Mouse (Mus musculus) lung, embryonic 14.5 days (tissue): Measurements from ENCODE around the gene Map1b. TPM values are rescaled to one million over a fixed set of nuclear protein-coding genes. Genes with fewer than 3 reads are reported as not detected.

Experiments
- ATAC-seq: fragments of 200-750 bp; cut with Nextera tagmentation; 2 replicates; pipeline ENCODE4 v1.8.0; 2017; ENCODE audit warnings: mild to moderate bottlenecking, moderate TSS enrichment, moderate library complexity; ENCODE audit not compliant: insufficient read depth
- DNase-seq: peaks from one replicate; pipeline ENCODE4 v3.0.0-alpha.2; 2015
- H3K27ac ChIP-seq: fragments of 300-500 bp; sonication (generic); 2 replicates; pipeline ENCODE4 v1.5.1; 2014; ENCODE audit warnings: low read depth, mild to moderate bottlenecking, moderate library complexity
- H3K27me3 ChIP-seq: fragments of 300-500 bp; sonication (generic); 2 replicates; pipeline ENCODE4 v1.6.1; 2014; ENCODE audit warnings: low read length, control low read depth; ENCODE audit not compliant: insufficient read depth
- H3K36me3 ChIP-seq: fragments of 300-500 bp; sonication (generic); 2 replicates; pipeline ENCODE4 v1.6.1; 2014; ENCODE audit warnings: control low read depth; ENCODE audit not compliant: insufficient read depth
- H3K4me1 ChIP-seq: fragments of 300-500 bp; sonication (generic); 2 replicates; pipeline ENCODE4 v1.6.1; 2014; ENCODE audit warnings: antibody characterized with exemption, control low read depth; ENCODE audit not compliant: insufficient read depth
- H3K4me2 ChIP-seq: fragments of 300-500 bp; sonication (generic); 2 replicates; pipeline ENCODE4 v1.6.1; 2014; ENCODE audit warnings: mild to moderate bottlenecking
- H3K4me3 ChIP-seq: fragments of 300-500 bp; sonication (generic); 2 replicates; pipeline ENCODE4 v1.5.1; 2014; ENCODE audit warnings: low read depth, low read length
- H3K9ac ChIP-seq: fragments of 300-500 bp; sonication (generic); 2 replicates; pipeline ENCODE4 v1.6.1; 2014
- H3K9me3 ChIP-seq: fragments of 300-500 bp; sonication (generic); 2 replicates; pipeline ENCODE4 v1.6.1; 2016; ENCODE audit warnings: low read depth, low read length, control low read depth
- CTCF ChIP-seq: IDR thresholded peaks from 2 replicates; pipeline ENCODE4 v1.5.1; 2016; ENCODE audit warnings: antibody characterized with exemption, low read depth
- WGBS: fragments of 180-500 bp; shearing (Covaris S2); extraction: QIAGEN DNeasy Blood & Tissue Kit; methylation state at CpG from one replicate; pipeline ENCODE4 v1.1.7; 2014; 5-methylcytosine and 5-hydroxymethylcytosine counted together
- polyA plus RNA-seq: library from polyadenylated mRNA; unstranded; fragments of >200 nt; fragmentation: Nextera tagmentation; extraction: Ambion mirVana; gene quantifications from 2 replicates; pipeline ENCODE4 v1.2.1, GENCODE M21; 2014

Gene Map1b
- polyA plus RNA-seq, 1 experiment from 2014 or later = 73.3 TPM

- Histone ChIP-seq H3K4me1 (no peaks in the 10 kb centered on the region), H3K9ac (no peak overlapping the region), H3K9me3 (no peaks in the 10 kb centered on the region), H3K27me3 (no peaks in the 10 kb centered on the region), H3K36me3 (no peaks in the 10 kb centered on the region), H3K27ac (no peak overlapping the region), H3K4me3 (no peak overlapping the region), H3K4me2 (no peak overlapping the region)
- no peak for ATAC-seq
- no peak for DNase-seq
- WGBS = 67% methylated on average over 3 of the region's 3 CpGs
- peak; percentile 35 for TF ChIP-seq CTCF
These were observed 121.6 kb downstream of the Map1b start for GRCm38 (mm10) chr13:99394694-99395093.

- Histone ChIP-seq H3K4me2 (no peak overlapping the region), H3K27me3 (no peaks in the 10 kb centered on the region), H3K9me3 (no peaks in the 10 kb centered on the region), H3K36me3 (no peaks in the 10 kb centered on the region), H3K4me3 (no peak overlapping the region), H3K27ac (no peak overlapping the region), H3K9ac (no peak overlapping the region), H3K4me1 (no peaks in the 10 kb centered on the region)
- whole genome bisulfite sequencing = 81% methylated on average over 3 of the region's 3 CpGs
- ATAC-seq (no peak), DNase-seq (no peak)
- TF ChIP-seq CTCF = no peak
These were observed 123.2 kb downstream of the Map1b start for GRCm38 (mm10) chr13:99393128-99393527.

GRCm38 (mm10) chr13:99391417-99391816 is 124.9 kb downstream of the Map1b start:
- TF ChIP-seq CTCF = no peak
- ATAC-seq = no peak

GRCm38 (mm10) chr13:99387901-99388811 is 128.2 kb downstream of the Map1b start:
- Histone ChIP-seq H3K9me3 (no peaks in the 10 kb centered on the region), H3K27ac (no peak overlapping the region; the same call in 1 of the 2 replicates), H3K4me2 (no peak overlapping the region), H3K27me3 (no peaks in the 10 kb centered on the region), H3K9ac (no peak overlapping the region), H3K36me3 (no peaks in the 10 kb centered on the region), H3K4me3 (no peak overlapping the region), H3K4me1 (no peaks in the 10 kb centered on the region)
- no peak for DNase-seq
- no peak for TF ChIP-seq CTCF
- WGBS = 71% methylated on average over 7 of the region's 7 CpGs
- 0 out of 2 replicates have a peak, but pooled peaks have one; percentile 38 for ATAC-seq

More at GRCm38 (mm10) chr13:99391417-99391816, 124.9 kb downstream of the Map1b start:
- H3K36me3 ChIP-seq = no peaks in the 10 kb centered on the region
- DNase-seq = no peak
- 87% methylated on average over 3 of the region's 3 CpGs for WGBS
- no peaks in the 10 kb centered on the region for H3K4me1 ChIP-seq
- no peak overlapping the region for H3K4me3 ChIP-seq
- no peaks in the 10 kb centered on the region for H3K27me3 ChIP-seq
- H3K27ac ChIP-seq = no peak overlapping the region
- no peak overlapping the region for H3K4me2 ChIP-seq
- H3K9me3 ChIP-seq = no peaks in the 10 kb centered on the region
- H3K9ac ChIP-seq = no peak overlapping the region

- 79% methylated on average over 7 of the region's 7 CpGs for WGBS
- no peaks in the 10 kb centered on the region for H3K4me1 ChIP-seq
- H3K4me2 ChIP-seq = no peak overlapping the region
- no peak for ATAC-seq
- H3K4me3 ChIP-seq = no peak overlapping the region
- H3K36me3 ChIP-seq = peaks cover 3% of the 10 kb centered on the region; the same call in 1 of the 2 replicates
- DNase-seq = no peak
- H3K9ac ChIP-seq = no peak overlapping the region
- no peaks in the 10 kb centered on the region for H3K9me3 ChIP-seq
- H3K27ac ChIP-seq = no peak overlapping the region
- no peaks in the 10 kb centered on the region for H3K27me3 ChIP-seq
- TF ChIP-seq CTCF = no peak
These were observed 130.0 kb downstream of the Map1b start for GRCm38 (mm10) chr13:99386341-99386740.

DNA sequence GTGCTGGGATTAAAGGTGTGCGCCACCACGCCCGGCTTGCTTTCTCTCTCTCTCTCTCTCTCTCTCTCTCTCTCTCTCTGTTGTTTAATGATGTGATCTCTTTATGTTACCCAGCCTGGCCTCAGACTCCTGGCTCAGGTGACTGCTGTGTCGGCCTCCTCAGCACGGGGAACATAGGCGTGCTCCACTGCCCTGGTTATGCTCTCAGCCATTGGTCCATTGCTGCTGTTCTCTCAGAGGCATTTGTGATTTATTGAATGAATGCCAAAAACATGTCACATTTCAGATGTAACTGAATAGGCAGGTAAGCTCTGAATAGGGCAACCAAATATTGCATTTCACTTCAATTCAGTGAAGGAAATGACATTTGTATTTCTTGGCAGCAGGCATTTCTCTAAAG is 130.4 kb downstream of the Map1b start:
- Histone ChIP-seq H3K4me2 (no peak overlapping the region), H3K4me1 (no peaks in the 10 kb centered on the region), H3K4me3 (no peak overlapping the region), H3K27ac (no peak overlapping the region), H3K36me3 (peaks cover 6% of the 10 kb centered on the region; the same call in 1 of the 2 replicates), H3K9ac (no peak overlapping the region), H3K9me3 (no peaks in the 10 kb centered on the region), H3K27me3 (no peaks in the 10 kb centered on the region)
- DNase-seq = no peak
- 85% methylated on average over 6 of the region's 6 CpGs for WGBS
- peak; percentile 47; the same call in 1 of the 2 replicates for ATAC-seq
- TF ChIP-seq CTCF = no peak

GRCm38 (mm10) chr13:99384555-99385203 is 131.7 kb downstream of the Map1b start:
- ATAC-seq = no peak
- Histone ChIP-seq H3K27me3 (no peaks in the 10 kb centered on the region), H3K36me3 (peaks cover 6% of the 10 kb centered on the region; the same call in 1 of the 2 replicates), H3K9me3 (no peaks in the 10 kb centered on the region), H3K4me1 (no peaks in the 10 kb centered on the region), H3K27ac (no peak overlapping the region), H3K4me3 (no peak overlapping the region), H3K9ac (no peak overlapping the region), H3K4me2 (no peak overlapping the region)
- TF ChIP-seq CTCF = no peak
- WGBS = 75% methylated on average over 7 of the region's 7 CpGs
- no peak for DNase-seq
